Mouse (Mus musculus) monocyte, adult 2 months (primary cell): Measurements from ENCODE around the gene Gm3072.
"Not testable (repeated sequence)": the region's sequence is repeated elsewhere in the genome, so short reads cannot be mapped to it uniquely, and the experiment has no call there.

Source experiments
- DNase-seq, 2 experiments: peaks; one replicate each; pipeline ENCODE4 v3.0.0; 2022; ENCODE audit warnings: low spot score in 2 of 2, low read depth in 1 of 2

Gene Gm3072

GRCm38 (mm10) chr14:41624512-41624911 lies at the start of gene Gm3072:
Gene Gm3072, minus strand, starts transcription at chr14:41624612.
- DNase-seq: not testable (repeated sequence)

GRCm38 (mm10) chr14:41648176-41648575 lies 23.8 kb upstream of the Gm3072 start:
- DNase-seq: not testable (repeated sequence)

GRCm38 (mm10) chr14:41646387-41646786 lies 22.0 kb upstream of the Gm3072 start, which contains the start of gene Gm3676:
Gene Gm3676, minus strand, starts transcription at chr14:41646487.
- not testable (repeated sequence) for DNase-seq

GRCm38 (mm10) chr14:41630144-41630543 lies 5.7 kb upstream of the Gm3072 start:
- not testable (repeated sequence) for DNase-seq

GRCm38 (mm10) chr14:41622535-41622934 lies 1.9 kb downstream of the Gm3072 start:
- not testable (repeated sequence) for DNase-seq

- not testable (repeated sequence) for DNase-seq
These were observed 13.7 kb downstream of the Gm3072 start for GRCm38 (mm10) chr14:41610690-41611089.

GRCm38 (mm10) chr14:41600935-41601334 lies 23.5 kb downstream of the Gm3072 start:
- not testable (repeated sequence) for DNase-seq

GRCm38 (mm10) chr14:41586346-41586745 lies 38.1 kb downstream of the Gm3072 start:
- DNase-seq: not testable (repeated sequence)

- not testable (repeated sequence) for DNase-seq
These were observed 51.5 kb downstream of the Gm3072 start, which contains the start of gene 1700049E17Rik2 for GRCm38 (mm10) chr14:41572911-41573310. Gene 1700049E17Rik2, plus strand, starts transcription at chr14:41573211.
